Mouse (Mus musculus): ENCODE data around the gene Zfp235. TPM values are rescaled to one million over a fixed set of nuclear protein-coding genes. Genes with fewer than 3 reads are reported as not detected.
A peak's percentile ranks its signal among the peaks of the same experiment; 100 is the strongest.

Gene Zfp235
- 6.0 and 6.7 TPM in 2 replicates for polyA plus RNA-seq (2012; rRNA removed)

DNA sequence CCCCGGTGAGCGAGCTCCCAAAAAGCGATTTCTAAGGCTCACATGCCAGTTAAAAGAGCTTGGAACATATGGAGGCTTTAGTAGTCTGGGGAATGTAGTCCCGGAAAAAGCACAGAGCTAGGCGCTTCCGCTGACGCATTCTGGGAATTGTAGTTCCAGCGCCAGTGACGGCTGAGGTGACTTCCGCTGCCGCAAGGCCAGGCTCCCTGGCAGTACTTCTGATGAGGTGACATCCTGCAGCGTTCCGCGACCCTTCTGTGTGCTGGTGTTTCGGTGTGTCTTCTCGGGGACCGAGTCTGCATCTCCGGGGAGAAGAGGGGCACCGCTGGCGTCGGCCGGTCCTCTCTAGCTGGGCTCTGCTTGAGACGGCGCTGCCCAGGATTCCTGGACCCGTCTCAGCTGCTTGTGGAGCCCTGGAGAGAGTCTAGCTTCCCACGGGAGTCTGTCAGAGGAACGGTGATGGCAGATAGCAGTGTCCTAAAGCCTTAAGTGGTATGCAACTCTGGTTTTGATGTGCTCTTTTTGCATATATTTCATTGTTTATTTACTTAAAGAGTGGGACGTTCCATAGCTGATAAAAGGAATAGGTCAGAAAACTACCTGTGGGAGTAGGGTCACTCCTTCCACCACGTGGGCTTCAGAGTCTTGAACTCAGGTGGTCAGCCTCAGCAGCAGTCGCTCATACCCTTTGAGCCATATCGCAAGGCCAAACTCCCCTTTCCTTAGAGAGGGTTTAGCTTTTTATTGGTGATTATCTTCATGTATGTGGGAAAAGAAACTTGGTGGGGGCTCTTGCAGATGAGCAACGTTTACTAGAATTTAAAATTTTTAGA is at the start of gene Zfp235:
Zfp235 (plus strand) TSS at position 174 of the 833 bp plus-strand sequence.
- DNase-seq (ENCODE audit: low read depth), result peak; percentile 56

DNA sequence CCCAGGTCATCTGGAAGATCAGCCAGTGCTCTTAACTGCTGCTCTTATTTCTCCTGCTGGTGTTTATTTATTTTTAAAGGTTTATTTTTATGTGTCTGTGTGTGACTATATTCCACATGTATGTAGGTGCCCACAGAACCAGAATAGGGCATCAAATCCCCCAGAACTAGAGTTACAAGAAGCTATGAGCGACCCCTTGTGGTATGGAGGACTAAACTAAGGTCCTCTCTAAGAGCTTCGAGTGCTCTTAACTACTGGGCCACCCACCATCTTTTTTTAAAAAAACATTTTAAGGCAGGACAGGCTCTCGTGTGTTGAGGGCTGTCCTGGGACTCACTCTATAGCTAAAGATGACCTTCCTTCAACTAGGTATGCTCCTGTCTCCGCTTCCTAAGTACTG is 47.1 kb upstream of the Zfp235 start:
- no peak for DNase-seq (ENCODE audit: low read depth)

DNA sequence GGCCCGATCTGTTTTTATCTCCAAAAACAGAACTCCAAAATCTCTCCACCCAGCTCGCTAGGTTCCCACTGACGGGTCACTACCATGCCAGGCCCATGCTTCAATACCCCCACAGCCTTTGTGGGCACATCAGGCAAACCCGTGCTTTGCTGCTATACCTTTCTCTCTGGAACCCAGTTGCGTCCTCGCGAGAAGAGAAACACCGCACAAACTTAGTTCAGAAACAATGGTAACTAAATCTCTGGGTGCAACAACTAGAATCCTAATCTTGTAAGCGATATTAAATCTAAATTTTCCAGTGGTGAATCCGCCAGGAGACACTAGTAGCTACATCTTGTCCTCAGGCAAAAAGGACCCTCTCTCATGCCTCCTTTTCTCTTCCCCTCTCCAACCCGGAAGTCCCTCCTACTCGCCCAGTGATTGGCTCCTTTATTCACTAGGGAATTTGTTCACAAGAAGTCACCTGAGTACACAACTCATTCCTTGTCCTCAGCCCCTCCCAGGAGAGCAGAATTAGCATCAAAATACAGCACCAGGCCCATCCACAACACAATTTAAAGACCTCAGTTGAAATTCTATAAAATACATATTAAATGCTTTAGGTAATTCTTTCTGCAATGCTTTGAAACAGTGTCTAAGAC is 46.4 kb upstream of the Zfp235 start:
- no peak for DNase-seq (ENCODE audit: low read depth)

DNA sequence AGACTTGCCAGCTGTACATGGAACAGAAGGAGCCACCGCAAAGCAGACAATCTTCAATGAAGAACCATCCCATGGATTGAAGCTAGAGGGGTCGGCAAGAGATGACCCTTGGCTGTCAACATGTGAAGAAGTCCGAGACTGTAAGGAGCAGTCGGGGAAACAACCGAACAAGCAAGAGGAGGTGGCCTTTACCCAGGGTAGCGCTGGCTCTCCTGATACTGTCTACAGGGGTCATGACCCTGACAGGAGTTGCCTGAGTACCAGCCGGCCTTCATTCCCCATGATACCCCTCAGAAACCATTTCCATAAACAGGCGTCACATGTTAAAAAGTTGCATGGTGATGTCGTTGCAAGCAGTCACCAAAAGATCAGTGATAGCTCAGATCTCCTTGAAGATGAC is 29.6 kb upstream of the Zfp235 start:
- no peak for DNase-seq (ENCODE audit: low read depth)

DNA sequence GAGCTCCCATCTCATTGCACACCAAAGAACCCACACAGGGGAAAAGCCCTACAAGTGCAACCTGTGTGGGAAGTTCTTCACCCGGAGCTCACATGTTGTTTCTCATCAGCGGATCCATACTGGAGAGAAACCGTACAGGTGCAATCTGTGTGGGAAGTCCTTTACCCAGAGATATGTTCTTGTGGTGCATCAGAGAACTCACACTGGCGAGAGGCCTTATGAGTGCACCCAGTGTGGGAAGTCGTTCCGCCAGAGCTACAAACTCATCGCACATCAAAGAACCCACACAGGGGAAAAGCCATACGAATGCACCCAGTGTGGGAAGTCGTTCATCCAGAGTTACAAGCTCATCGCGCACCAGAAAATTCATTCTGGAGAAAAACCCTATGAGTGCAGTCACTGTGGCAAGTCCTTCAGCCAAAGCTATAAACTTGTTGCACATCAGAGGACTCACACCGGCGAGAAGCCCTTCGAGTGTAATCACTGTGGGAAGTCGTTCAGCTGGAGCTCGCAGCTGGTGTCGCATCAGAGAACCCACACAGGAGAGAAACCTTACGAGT is 28.7 kb upstream of the Zfp235 start:
- DNase-seq (ENCODE audit: low read depth), result no peak

DNA sequence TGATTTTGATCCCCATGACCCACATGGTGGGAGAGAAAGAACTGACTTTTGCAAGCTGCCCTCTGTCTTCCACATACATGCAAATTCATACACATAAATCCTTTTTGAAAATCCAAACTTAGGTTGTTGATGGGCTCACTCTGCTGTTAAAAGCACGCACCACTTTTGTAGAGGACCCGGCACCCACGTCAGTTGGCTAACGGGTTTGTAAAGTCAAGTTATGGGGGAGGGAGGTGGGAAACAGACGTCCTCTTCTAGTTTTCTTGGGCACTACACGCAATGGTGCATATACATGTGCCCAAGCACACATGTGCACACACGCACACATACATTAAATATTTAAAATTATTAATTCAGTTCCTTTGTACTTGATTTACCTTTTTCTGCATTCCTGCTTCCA is 23.1 kb upstream of the Zfp235 start:
- no peak for DNase-seq (ENCODE audit: low read depth)

DNA sequence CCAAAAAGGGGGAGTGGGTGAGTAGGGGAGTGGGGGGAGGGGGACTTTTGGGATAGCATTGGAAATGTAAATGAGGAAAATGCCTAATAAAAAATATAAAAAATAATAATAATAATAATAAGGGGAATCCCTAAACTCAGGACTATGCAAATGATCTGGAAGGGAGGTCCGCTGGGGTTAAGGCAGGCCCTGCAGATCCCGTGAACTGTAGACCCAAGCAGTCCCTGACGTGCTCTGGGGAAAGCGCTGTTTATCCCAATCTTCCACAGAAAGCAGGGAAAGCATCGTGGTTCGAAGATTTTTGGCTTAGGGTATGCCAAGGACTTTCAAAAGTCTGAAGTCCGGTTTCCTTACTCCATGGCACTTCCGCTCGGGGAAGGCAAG is 22.2 kb upstream of the Zfp235 start:
- DNase-seq (ENCODE audit: low read depth), result no peak

DNA sequence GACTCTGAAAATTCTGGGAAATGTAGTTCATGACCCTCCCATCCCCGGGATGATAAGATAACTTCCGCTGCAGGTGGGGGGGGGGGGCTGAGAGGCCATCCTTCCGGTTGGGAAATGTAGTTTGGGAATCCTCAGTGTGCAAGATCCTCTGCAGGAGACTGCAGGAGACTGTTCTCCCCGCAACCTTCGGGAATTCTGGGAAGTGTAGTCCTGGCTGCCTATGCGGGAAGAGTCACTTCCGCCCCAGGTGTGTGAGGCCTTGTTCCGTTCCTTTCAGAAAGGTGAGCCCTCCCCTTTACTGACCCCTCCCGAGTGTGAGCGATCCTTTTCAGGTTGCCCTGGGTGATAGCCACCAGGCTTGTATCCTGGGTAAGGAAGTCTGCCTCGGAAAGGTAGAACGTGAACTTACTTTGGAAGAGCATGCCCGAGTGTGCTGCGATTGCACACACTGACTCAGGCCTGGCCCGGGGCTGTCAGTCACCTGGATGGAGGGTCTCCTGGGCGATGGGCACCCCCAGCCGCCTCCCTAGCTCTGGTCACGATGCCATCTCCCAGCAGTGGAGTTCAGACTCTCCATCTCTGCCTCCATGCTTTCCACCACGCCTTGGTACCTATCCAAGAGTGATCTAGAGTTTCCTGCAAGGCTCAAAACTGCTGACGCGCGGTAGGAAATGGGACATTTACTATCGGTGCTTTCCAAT is 21.7 kb upstream of the Zfp235 start, which contains the start of gene Zfp112:
Zfp112 (plus strand) TSS at position 159 of the 701 bp plus-strand sequence.
- DNase-seq (ENCODE audit: low read depth), result peak; percentile 97

DNA sequence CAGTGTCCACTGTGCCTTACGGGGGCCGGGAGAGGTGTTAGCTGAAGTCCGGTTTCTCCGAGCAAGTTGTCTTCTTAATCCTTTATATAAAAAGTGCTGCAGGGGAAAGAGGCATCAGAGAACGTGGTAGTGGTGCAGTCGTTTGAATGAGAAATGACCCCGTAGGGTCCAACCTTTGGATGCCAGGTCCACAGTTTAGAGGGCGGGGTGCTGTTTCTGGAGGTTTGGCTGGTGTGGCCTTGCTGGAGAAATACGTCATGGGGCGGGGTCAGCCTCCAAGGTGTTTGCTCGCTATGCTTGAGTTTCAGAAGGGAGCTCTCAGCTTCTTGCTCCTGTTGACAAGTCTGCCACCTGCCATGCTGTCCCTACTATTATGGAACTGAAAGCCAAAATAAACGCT is 21.0 kb upstream of the Zfp235 start:
- DNase-seq (ENCODE audit: low read depth), result peak; percentile 23

DNA sequence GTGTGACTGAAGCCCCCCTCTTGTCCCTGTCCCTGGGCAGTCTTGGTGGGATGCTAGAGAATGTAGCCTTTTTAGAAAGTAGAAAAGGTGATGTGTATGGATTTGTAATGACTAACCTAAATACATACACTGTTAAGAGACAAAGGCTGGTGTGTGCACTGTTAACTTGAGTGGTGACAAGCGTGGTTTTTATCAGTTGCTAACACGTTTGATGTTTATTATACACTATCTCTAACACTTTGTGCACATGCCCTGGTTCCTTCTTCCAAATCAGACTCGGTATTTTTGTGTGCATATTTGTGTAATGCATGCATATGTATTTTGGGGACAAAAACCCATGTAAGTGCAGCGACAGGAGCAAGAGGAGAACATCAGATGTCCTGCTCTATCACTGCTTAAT is 17.3 kb upstream of the Zfp235 start:
- DNase-seq (ENCODE audit: low read depth), result no peak

DNA sequence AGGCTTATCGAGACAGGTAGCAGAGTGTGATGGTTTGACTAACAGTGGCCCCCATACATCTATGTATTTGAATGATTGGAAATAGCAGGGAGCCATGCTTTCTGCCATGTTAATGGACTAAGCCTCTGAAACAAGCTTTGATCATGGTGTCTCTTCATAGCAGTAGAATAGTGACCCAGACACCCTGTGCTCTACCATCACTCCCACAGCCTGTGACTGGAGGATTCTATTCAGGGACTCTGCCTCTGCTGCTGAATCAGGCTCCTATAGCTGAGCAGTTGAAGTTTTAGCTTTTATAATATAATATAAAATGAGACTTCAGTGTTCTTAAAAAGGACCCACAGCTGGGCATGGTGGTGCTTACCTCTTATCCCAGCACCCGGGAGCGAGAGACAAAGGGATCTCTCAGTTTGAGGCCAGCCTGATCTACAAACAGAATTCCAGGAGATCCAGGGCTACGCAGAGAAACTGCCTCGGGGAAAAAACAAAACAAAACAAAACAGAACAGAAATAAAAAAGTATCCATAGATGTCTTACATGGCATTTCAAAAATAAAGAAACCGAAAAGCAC is 459 bp upstream of the Zfp235 start:
- DNase-seq (ENCODE audit: low read depth), result no peak

DNA sequence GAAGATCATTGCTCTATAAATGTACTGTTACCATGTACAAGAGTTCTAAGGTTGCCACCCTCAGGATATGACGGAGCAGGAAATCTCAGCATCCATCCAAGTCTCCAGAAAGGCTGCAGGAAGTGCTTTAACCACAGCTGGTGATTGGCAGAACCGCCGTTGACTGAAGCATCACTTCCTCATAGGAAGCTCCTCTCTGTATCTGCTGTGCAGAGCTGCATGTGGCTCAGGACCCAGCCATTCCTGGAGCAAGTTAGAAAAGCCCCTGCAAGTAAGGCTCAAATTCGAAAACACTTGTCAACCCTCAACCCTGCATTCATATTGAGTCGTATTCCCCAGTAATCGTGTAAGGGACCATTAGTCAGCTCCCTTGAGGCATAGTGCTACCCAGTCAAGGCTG is 8.6 kb downstream of the Zfp235 start:
- no peak for DNase-seq (ENCODE audit: low read depth)

DNA sequence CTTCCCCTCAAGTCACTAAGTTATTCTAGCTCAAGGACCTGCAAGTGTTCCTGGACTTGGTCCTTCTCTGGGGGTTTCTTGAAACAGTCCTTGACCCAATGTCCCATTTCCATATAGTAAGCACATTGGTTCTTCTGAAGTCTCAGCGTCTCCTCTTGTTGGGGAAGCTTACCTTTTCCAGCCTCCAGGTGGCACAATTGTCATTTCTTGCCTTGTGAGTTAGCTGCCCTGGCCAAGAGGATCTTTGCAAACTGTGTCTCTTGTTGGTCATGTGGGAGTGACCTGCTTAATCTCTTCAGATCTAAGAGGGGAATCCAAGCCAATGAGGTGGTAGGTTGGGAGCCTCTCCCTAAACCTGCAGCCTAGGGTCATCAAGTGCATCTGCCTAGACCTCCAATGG is 19.3 kb downstream of the Zfp235 start:
- no peak for DNase-seq (ENCODE audit: low read depth)

DNA sequence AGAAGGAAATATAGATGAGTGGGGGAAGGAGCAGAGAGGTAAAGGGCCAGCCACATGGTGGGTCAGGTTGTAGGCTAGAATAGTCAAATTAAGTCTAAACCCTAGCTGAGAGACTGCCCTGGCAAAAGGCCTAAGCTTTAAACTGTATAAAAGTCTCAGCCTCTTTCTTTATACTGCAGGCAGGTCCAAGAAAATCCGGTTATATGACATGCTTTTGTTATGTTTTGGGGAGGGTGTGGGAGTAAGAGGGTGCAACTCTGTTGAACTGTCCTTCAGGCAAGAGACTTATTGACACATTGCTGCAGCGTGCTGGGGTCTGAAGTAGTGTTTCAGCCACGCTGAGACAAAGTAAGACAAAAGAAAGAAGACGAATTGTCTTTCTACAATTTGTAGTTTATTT is 38.2 kb downstream of the Zfp235 start:
- DNase-seq (ENCODE audit: low read depth), result peak; percentile 81

DNA sequence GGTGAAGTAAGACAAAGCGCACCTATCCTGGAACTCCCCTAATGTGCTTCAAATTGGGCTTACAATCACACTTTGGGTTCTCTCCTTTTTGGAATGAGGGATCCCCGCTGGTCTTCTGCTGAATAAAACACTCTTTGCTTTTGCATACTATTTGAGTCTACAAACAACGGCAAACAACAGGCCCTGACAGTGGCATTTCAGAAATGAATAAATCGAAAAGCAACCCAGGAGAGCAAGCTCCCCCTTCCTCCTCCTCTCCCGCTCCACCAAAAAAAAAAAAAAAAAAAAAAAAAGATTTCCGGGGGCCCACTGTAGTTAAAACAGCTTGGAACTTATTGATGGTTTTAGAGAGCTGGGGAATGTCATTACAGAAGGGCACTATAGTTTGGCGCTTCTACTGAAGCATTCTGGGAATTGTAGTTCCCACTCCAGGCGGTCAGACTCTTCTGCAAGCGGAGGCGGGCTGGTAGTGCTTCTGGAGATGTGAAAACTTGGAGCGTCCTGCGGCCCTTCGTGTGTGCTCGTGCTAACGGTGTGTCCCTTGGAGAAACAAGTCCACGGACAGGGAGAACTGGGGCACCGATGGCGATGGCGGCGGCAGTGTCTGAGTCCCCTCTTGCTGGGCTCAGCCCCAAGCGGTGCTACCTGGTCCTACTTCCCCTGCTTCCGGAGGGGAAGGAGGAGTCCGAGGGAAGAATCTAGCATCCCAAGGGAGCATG is 40.8 kb downstream of the Zfp235 start, which contains the start of gene Zfp114:
Zfp114 (plus strand) TSS at position 443 of the 719 bp plus-strand sequence.
- DNase-seq (ENCODE audit: low read depth), result no peak

DNA sequence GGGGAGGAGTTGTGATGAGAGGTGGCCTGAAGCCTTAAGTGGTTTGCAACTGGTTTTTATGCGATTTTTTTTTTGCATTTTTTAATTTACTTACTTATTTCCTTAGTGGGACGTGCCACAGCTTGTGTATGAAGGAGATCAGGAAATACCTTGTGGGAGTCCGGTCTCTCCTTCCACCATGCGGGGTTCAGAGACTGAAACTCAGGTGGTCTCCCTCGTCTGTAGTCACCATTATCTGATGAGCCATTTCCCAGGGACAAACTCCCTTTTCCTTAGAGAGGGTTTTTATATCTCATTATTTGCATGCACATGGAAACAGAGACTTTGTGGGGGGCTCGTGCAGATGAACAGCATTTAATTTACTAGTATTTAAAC is 41.4 kb downstream of the Zfp235 start:
- no peak for DNase-seq (ENCODE audit: low read depth)

DNA sequence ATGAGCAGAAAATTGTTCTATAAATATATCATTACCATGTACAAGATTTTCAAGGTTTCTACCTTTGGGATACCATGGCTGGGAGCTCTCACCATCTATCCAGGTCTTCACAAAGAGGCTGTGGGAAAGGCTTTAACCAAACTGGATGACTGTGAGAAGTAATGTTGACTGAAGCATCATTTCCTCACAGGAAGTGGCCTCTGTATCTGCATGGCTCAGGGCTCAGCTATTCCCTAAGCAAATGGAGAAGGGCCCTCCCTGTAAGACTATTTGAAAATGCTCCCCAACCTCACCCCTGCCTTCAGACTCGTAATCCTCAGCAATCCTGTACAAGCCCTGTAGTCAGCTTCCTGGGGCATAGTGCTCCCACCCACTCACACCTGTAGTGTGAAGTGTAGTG is 53.6 kb downstream of the Zfp235 start:
- DNase-seq (ENCODE audit: low read depth), result no peak

DNA sequence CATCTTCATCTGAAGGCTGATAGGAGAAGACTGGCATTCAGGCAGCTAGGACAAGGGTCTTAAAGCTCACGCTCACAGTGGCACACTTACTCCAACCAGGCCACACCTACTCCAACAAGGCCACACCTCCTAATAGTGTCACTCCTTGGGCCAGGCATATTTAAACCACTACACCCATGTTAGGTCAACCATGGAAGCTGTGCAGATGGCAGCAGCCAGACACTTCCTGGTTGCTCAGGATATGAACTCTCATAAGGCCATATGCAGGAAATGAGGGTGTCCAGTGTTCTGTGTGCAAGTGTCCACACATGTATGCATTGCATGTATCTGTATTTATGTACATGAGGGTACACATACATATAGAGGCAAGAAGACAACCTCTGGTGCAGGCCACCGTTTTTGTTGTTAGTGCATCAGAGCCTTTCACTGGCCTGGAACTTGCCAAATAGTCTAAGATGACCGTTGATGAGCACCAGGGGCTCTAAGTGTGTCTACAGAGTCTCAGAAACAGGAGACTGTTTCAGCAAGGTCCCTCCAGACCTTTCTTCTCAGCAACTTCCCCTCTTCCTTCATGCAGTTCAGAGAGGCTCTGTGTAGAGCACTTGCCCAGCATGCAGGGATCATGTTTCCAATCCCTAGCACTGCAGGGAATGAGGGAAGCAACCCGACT is 55.1 kb downstream of the Zfp235 start:
- no peak for DNase-seq (ENCODE audit: low read depth)

DNA sequence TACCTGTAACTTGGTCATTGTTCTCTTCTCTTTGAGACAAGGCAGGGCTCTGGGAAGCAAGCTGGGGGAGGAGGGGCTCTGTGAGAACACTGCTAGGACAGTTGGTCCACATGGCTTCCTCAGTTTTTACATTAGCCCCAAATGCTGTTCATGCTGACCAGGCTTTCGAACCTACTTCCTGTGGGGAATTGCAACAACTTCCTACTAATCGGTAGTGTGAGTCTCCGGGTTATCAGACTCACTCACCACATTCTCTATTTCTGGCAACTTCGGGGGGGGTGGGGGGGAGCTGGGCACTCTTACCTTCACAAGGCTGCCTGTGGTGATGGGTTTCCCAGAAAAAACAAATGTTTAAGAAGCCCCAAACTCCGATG is 55.6 kb downstream of the Zfp235 start:
- DNase-seq (ENCODE audit: low read depth), result no peak

DNA sequence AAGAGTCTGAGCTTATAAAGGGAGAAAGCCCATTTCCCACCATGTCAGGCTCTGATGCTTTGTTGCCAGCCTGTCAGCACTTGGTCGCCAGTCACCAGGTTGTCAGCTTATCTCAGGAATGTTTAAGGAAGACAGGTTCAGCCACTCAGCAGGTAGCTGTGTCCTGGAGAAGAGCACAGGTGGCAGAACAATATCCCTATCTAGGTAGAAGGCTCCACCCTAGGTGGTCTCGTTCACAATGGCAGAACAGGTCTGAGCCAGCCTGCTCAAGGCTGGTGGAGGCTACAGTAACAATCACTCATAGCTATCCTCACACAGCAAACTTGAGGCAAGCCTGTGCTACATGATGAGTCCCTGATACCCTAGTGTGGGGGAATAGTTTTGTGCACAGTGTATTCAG is 57.4 kb downstream of the Zfp235 start:
- no peak for DNase-seq (ENCODE audit: low read depth)

Data from gonadal fat pad, adult 2 months (tissue).